Mouse (Mus musculus): ENCODE data around the gene Cnep1r1. TPM values are rescaled to one million over a fixed set of nuclear protein-coding genes. Genes with fewer than 3 reads are reported as not detected.

The Cnep1r1 gene
- total RNA-seq, 2 experiments from 2014 or later = 16.6 to 61.3 TPM

DNA sequence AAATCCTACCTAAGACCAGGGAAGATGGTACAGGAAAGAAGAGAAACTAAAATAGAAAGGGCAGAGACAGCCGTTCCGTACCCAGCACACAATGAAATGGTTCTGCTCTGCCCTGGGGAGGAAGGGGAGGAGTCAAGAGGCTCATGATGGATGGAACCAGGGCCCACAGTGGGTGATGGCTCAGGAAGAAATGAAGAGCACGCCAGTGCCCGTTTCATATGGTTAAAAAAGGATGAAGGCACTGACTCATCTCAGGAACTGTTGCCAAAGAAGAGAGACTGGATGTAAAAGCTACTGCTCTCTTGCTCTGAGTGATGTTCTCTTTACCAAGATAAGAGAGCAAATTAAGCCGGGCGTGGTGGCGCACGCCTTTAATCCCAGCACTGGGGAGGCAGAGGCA lies 58.7 kb downstream of the Cnep1r1 start:
- no peak for ATAC-seq (replicated peaks; ENCODE audit: low FRiP score, low TSS enrichment, poor library complexity, severe bottlenecking)

DNA sequence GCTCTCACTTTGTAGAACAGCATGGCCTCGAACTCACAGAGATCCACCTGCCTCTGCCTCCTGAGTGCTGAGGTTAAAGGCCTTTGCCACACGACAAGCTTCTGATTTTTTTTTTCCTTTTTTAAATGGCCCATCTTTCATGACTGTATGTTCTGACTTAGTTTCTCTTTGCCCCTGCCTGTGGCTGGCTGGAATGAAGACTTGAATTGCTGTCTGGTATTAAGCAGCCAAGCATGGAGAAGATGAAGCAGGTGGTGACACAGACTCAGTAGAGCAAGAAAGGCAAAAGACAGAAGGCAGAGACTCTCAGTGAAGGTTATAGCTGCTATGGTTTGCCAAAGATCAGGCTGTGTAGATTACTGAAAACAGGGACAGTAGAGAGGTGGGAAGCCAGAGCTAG lies 64.6 kb downstream of the Cnep1r1 start:
- ATAC-seq (replicated peaks; ENCODE audit: low FRiP score, low TSS enrichment, poor library complexity, severe bottlenecking) = no peak

Other genes starting within 250 kb of the Cnep1r1 start
- not detected in 2 replicates for gene Zfp423, start 159.2 kb upstream of the Cnep1r1 start, total RNA-seq (2014; fragmentation: Nextera tagmentation)
- gene Zfp423, start 159.2 kb upstream of the Cnep1r1 start, total RNA-seq (2017) = not detected in 2 replicates
- gene Heatr3, start 19.1 kb downstream of the Cnep1r1 start, total RNA-seq (2014; fragmentation: Nextera tagmentation) = 75.6 and 79.2 TPM in 2 replicates
- 62.9 and 79.2 TPM in 2 replicates for gene Heatr3, start 19.1 kb downstream of the Cnep1r1 start, total RNA-seq (2017)
- gene Tent4b, start 80.4 kb downstream of the Cnep1r1 start, total RNA-seq (2014; fragmentation: Nextera tagmentation) = 37.3 and 51.7 TPM in 2 replicates
- gene Tent4b, start 80.4 kb downstream of the Cnep1r1 start, total RNA-seq (2017) = 47.7 and 50.4 TPM in 2 replicates
- gene Adcy7, start 153.6 kb downstream of the Cnep1r1 start, total RNA-seq (2014; fragmentation: Nextera tagmentation) = 60.4 and 66.1 TPM in 2 replicates
- 48.0 and 48.9 TPM in 2 replicates for gene Adcy7, start 153.6 kb downstream of the Cnep1r1 start, total RNA-seq (2017)
- gene Brd7, start 243.4 kb downstream of the Cnep1r1 start, total RNA-seq (2014; fragmentation: Nextera tagmentation) = 79.1 and 115 TPM in 2 replicates
- 106 and 134 TPM in 2 replicates for gene Brd7, start 243.4 kb downstream of the Cnep1r1 start, total RNA-seq (2017)